Mouse (Mus musculus): ENCODE measurements around the gene Pms1.
A peak's percentile ranks its signal among the peaks of the same experiment; 100 is the strongest.
"Not testable (repeated sequence)": the region's sequence is repeated elsewhere in the genome, so short reads cannot be mapped to it uniquely, and the experiment has no call there.

The Pms1 gene

GRCm38 (mm10) chr1:53296581-53297383 lies at the start of gene Pms1, which contains the start of the genes Ormdl1 and Gm28778:
Pms1 (minus strand) TSS chr1:53297018.
Ormdl1 (plus strand) TSS chr1:53297095.
Gm28778 (plus strand) TSS chr1:53297111.
- DNase-seq (ENCODE audit: low spot score): peak; percentile 96

GRCm38 (mm10) chr1:53341071-53341470 lies 44.3 kb upstream of the Pms1 start:
- DNase-seq (ENCODE audit: low spot score): no peak

- DNase-seq (ENCODE audit: low spot score): not testable (repeated sequence)
Measured at GRCm38 (mm10) chr1:53337403-53337802, 40.6 kb upstream of the Pms1 start.

- no peak for DNase-seq (ENCODE audit: low spot score)
Measured at GRCm38 (mm10) chr1:53335465-53335864, 38.6 kb upstream of the Pms1 start.

- not testable (repeated sequence) for DNase-seq (ENCODE audit: low spot score)
Measured at GRCm38 (mm10) chr1:53333527-53333926, 36.7 kb upstream of the Pms1 start.

- DNase-seq (ENCODE audit: low spot score): no peak
Measured at GRCm38 (mm10) chr1:53324827-53325494, 28.1 kb upstream of the Pms1 start.

GRCm38 (mm10) chr1:53324277-53324676 lies 27.5 kb upstream of the Pms1 start:
- DNase-seq (ENCODE audit: low spot score): no peak

GRCm38 (mm10) chr1:53323254-53323653 lies 26.4 kb upstream of the Pms1 start:
- no peak for DNase-seq (ENCODE audit: low spot score)

- no peak for DNase-seq (ENCODE audit: low spot score)
Measured at GRCm38 (mm10) chr1:53321662-53322344, 25.0 kb upstream of the Pms1 start.

- DNase-seq (ENCODE audit: low spot score): peak; percentile 92
Measured at GRCm38 (mm10) chr1:53312989-53313967, 16.5 kb upstream of the Pms1 start, which contains the start of gene Osgepl1. Osgepl1 (plus strand) TSS chr1:53313624.

- DNase-seq (ENCODE audit: low spot score): no peak
Measured at GRCm38 (mm10) chr1:53300506-53300905, 3.7 kb upstream of the Pms1 start.

GRCm38 (mm10) chr1:53291197-53291596 lies 5.6 kb downstream of the Pms1 start:
- DNase-seq (ENCODE audit: low spot score): no peak

GRCm38 (mm10) chr1:53272646-53273045 lies 24.2 kb downstream of the Pms1 start:
- peak; percentile 40 for DNase-seq (ENCODE audit: low spot score)

GRCm38 (mm10) chr1:53269901-53270300 lies 26.9 kb downstream of the Pms1 start:
- no peak for DNase-seq (ENCODE audit: low spot score)

- DNase-seq (ENCODE audit: low spot score): not testable (repeated sequence)
Measured at GRCm38 (mm10) chr1:53264958-53265612, 31.7 kb downstream of the Pms1 start.

- DNase-seq (ENCODE audit: low spot score): peak; percentile 6
Measured at GRCm38 (mm10) chr1:53226063-53226462, 70.8 kb downstream of the Pms1 start.

- no peak for DNase-seq (ENCODE audit: low spot score)
Measured at GRCm38 (mm10) chr1:53225616-53226015, 71.2 kb downstream of the Pms1 start.

- no peak for DNase-seq (ENCODE audit: low spot score)
Measured at GRCm38 (mm10) chr1:53224775-53225174, 72.0 kb downstream of the Pms1 start.

- DNase-seq (ENCODE audit: low spot score): no peak
Measured at GRCm38 (mm10) chr1:53210136-53210535, 86.7 kb downstream of the Pms1 start.

- DNase-seq (ENCODE audit: low spot score): no peak
Measured at GRCm38 (mm10) chr1:53203902-53204301, 92.9 kb downstream of the Pms1 start.
